Mouse (Mus musculus): ENCODE data around the gene Paxx. TPM values are rescaled to one million over a fixed set of nuclear protein-coding genes. Genes with fewer than 3 reads are reported as not detected.
A peak's percentile ranks its signal among the peaks of the same experiment; 100 is the strongest.

Paxx gene
- polyA plus RNA-seq, 1 experiment from 2014 or later, result 109 TPM

DNA sequence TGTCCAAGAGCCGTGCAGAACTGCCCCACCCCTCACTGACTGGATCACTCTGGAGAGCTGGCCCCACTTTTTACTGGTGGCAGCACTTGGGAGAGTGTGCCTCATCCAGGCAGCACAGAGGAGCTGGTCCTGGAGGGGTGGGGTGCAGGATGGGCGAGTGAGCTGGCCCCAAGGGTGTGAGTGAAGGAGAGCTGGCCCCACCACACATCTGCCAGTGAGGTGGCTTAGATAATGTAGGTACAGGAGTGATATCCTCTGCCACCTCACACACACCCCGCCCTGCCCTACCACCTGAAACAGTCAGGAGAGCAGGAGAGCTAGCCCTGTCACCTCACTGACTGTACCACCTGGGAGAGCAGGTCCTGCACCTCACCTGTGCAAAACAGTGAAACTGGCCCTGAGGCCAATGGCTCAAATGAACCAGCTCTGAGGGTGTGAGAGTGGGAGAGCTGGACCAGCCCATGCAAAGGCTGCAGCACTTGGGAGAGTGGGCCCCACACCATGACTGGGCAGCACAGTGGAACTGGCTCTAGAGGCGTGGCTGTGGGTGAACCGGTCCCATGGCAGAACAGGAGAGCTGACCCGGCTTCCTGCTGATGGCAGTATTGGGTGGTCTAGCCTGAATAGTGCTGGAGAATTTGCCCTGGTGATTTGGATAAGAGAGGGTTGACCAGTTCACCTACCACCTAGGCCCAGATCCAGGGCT, 27.2 kb upstream of the Paxx start:
- no peaks in the 10 kb centered on the region for H3K4me1 ChIP-seq (replicated peaks; ENCODE audit: control insufficient read depth, insufficient read depth, low read length)
- DNase-seq (ENCODE audit: low spot score) (no peak), ATAC-seq (ENCODE audit: low FRiP score) (no peak)
- no peak overlapping the region for H3K9ac ChIP-seq
- no peaks in the 10 kb centered on the region for H3K36me3 ChIP-seq (replicated peaks; ENCODE audit: control insufficient read depth, insufficient read depth)
- H3K27ac ChIP-seq, result no peak overlapping the region
- no peak overlapping the region for H3K4me2 ChIP-seq (replicated peaks)
- no peaks in the 10 kb centered on the region for H3K9me3 ChIP-seq (ENCODE audit: control insufficient read depth, low read length)
- WGBS, result 81% methylated on average over 6 of the region's 6 CpGs
- H3K4me3 ChIP-seq (replicated peaks; ENCODE audit: low read length), result no peak overlapping the region
- H3K27me3 ChIP-seq (ENCODE audit: control insufficient read depth, insufficient read depth, low read length), result no peaks in the 10 kb centered on the region

DNA sequence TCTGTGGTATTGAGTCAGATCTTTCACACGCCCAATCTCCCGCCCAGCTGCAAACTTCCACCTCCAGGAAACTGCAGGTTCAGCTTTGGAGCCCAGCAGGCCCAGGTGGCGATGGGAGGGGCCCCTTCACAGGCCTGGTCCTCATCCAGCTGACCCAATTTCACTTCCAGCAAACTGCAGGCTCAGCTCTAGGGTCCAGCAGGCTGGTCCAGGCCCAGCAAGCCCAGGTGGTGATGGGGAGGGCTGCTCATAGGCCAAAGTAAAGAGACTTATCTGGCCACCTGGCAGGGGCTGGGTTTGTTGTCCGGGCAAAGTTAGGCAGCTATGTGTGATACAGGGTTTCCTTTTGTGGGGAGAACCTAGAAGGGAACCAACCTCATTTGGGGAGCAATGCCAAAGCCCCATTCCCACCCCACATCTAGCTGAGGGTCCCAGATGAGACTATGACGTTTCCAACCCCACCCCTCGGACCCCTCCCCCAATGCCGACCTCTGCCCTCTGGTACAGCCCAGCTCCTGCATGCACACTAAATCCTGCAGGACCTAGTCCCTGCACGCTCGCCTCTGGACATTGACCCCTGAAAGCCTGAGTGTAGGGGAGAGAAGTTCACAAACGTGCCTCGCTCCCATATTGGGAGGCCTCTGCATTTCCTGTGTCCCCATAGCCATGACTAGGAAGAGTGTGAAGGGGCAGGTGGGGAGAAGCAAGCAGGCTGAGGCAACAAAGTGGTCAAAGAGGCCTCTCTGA, 24.2 kb upstream of the Paxx start:
- WGBS, result 70% methylated on average over 11 of the region's 11 CpGs
- Histone ChIP-seq H3K27me3 (ENCODE audit: control insufficient read depth, insufficient read depth, low read length) (no peaks in the 10 kb centered on the region), H3K4me2 (replicated peaks) (no peak overlapping the region), H3K4me3 (replicated peaks; ENCODE audit: low read length) (no peak overlapping the region), H3K27ac (no peak overlapping the region), H3K9ac (no peak overlapping the region), H3K36me3 (replicated peaks; ENCODE audit: control insufficient read depth, insufficient read depth) (no peaks in the 10 kb centered on the region), H3K9me3 (ENCODE audit: control insufficient read depth, low read length) (no peaks in the 10 kb centered on the region), H3K4me1 (replicated peaks; ENCODE audit: control insufficient read depth, insufficient read depth, low read length) (no peaks in the 10 kb centered on the region)
- DNase-seq (ENCODE audit: low spot score), result no peak
- no peak for ATAC-seq (ENCODE audit: low FRiP score)

DNA sequence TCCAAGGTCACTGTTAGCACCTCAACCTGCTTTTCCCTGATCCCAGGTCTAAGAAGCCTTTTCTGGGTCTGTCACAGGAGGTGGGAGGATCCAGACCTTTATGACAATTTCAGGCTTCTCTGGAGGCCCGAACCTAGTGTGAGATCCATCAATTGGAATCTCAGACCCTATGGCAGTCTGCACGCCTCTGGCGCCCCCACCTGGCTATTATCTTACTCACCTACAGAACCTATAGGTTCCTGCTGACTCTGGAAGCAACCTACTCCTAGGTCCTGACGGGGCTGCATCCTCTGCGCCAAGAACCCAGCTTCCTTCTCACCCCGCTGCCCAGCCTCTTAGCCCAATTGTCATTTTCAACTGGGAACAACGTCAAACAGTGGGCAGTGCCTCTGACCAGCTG, 22.1 kb upstream of the Paxx start:
- ATAC-seq (ENCODE audit: low FRiP score) (no peak), DNase-seq (ENCODE audit: low spot score) (no peak)
- no peaks in the 10 kb centered on the region for H3K27me3 ChIP-seq (ENCODE audit: control insufficient read depth, insufficient read depth, low read length)
- no peaks in the 10 kb centered on the region for H3K4me1 ChIP-seq (replicated peaks; ENCODE audit: control insufficient read depth, insufficient read depth, low read length)
- H3K27ac ChIP-seq, result no peak overlapping the region
- WGBS, result 22% methylated on average over 7 of the region's 7 CpGs
- H3K36me3 ChIP-seq (replicated peaks; ENCODE audit: control insufficient read depth, insufficient read depth), result no peaks in the 10 kb centered on the region
- no peak overlapping the region for H3K9ac ChIP-seq
- no peaks in the 10 kb centered on the region for H3K9me3 ChIP-seq (ENCODE audit: control insufficient read depth, low read length)
- H3K4me3 ChIP-seq (replicated peaks; ENCODE audit: low read length), result no peak overlapping the region
- no peak overlapping the region for H3K4me2 ChIP-seq (replicated peaks)

DNA sequence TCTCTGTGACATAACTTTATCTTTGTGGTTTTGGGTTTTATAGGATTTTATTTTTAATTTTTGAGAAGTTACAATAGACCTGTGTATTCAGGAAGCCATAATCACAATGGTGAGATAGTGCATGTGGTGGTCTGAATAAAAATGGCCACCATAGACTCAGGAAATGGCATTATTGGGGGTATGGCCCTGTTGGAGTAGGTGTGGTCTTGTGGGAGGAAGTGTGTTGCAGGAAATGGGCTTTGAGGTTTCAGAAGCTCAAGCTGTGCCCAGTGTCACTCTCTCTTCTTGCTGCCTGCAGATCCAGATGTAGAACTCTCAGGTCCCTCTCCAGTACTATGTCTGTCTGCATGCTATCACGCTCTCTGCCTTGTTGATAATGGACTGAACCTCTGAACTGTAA, 19.6 kb upstream of the Paxx start:
- Histone ChIP-seq H3K4me1 (replicated peaks; ENCODE audit: control insufficient read depth, insufficient read depth, low read length) (no peaks in the 10 kb centered on the region), H3K9ac (no peak overlapping the region), H3K4me3 (replicated peaks; ENCODE audit: low read length) (no peak overlapping the region), H3K27ac (no peak overlapping the region), H3K4me2 (replicated peaks) (no peak overlapping the region), H3K27me3 (ENCODE audit: control insufficient read depth, insufficient read depth, low read length) (no peaks in the 10 kb centered on the region), H3K36me3 (replicated peaks; ENCODE audit: control insufficient read depth, insufficient read depth) (no peaks in the 10 kb centered on the region), H3K9me3 (ENCODE audit: control insufficient read depth, low read length) (no peaks in the 10 kb centered on the region)
- DNase-seq (ENCODE audit: low spot score), result no peak
- WGBS, result 100% methylated on average over 1 of the region's 1 CpGs
- no peak for ATAC-seq (ENCODE audit: low FRiP score)

DNA sequence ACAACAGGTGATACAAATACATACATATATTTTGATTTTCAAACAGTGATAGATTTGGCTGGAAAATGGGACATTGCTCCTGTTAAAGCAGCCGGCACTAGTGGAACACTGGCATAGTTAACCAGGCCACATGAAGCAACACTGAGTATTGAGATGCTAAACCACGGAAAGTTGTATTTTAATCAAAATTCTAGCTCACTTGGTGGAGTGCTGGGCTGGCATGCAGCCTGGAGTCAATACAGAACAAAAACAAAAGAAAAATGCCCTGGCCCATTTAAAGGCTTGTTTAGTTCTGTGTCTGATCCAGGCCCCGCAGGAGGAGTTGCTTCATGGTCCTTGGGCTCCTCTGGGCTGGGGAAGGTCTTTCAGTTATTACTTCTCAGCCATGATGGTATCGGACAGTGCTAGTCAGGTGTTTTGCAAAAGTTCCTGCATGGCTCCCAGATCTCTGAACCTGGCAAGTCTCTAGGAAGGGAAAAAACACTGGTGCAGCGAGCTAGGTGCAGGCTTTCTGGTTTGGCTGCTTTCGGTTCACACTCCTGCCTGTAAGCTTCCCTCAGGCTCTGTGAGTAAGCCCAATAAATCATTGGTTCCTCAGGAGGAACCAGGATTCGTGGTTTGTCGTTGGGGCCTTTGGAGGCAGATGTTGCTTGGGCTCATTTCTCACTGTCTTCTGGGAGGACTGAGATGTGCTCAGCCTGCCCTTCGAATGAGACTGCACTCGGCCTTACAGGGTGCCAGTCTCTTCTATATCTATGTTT, 18.8 kb upstream of the Paxx start:
- ATAC-seq (ENCODE audit: low FRiP score) (no peak), DNase-seq (ENCODE audit: low spot score) (no peak)
- WGBS, result 76% methylated on average over 10 of the region's 10 CpGs
- no peak overlapping the region for H3K27ac ChIP-seq
- no peaks in the 10 kb centered on the region for H3K4me1 ChIP-seq (replicated peaks; ENCODE audit: control insufficient read depth, insufficient read depth, low read length)
- H3K9ac ChIP-seq, result no peak overlapping the region
- H3K9me3 ChIP-seq (ENCODE audit: control insufficient read depth, low read length), result no peaks in the 10 kb centered on the region
- no peaks in the 10 kb centered on the region for H3K27me3 ChIP-seq (ENCODE audit: control insufficient read depth, insufficient read depth, low read length)
- H3K36me3 ChIP-seq (replicated peaks; ENCODE audit: control insufficient read depth, insufficient read depth), result no peaks in the 10 kb centered on the region
- no peak overlapping the region for H3K4me3 ChIP-seq (replicated peaks; ENCODE audit: low read length)
- H3K4me2 ChIP-seq (replicated peaks), result no peak overlapping the region

DNA sequence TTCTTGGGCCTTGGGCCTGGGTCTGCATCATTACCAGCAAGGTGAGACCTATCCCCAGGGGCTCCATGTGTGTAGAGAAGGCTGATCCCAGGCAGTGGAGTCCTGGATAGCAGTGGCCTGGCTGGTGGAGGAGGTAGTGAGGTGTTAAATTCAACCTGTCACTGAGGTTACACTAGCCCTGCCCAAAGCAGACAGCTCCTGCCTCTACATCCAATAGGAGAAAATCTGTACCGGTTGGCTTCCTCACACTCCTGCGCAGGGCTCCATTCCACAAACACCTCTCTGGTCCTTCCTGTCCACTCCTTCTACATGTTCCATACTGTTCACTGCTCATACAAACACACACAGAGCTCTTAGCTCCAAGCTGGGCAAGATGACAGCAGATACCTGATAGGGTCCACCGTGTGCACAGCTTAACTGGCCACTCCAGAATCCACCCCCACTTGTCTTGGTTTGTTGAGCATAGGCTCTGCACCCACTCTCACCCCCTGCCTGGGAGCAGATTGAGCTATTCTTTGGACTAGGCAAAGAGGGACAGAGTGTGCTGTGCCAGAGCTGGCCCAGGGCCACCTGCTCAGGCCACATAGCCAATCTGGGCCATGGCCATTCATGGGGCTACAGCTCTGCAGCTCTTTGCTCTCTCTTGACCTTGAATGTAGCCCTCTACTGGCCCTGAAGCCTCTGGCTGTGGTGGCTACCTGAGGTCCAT, 17.2 kb upstream of the Paxx start:
- no peaks in the 10 kb centered on the region for H3K9me3 ChIP-seq (ENCODE audit: control insufficient read depth, low read length)
- ATAC-seq (ENCODE audit: low FRiP score) (no peak), DNase-seq (ENCODE audit: low spot score) (no peak)
- H3K4me2 ChIP-seq (replicated peaks), result no peak overlapping the region
- no peak overlapping the region for H3K27ac ChIP-seq
- 96% methylated on average over 3 of the region's 3 CpGs for WGBS
- H3K4me3 ChIP-seq (replicated peaks; ENCODE audit: low read length), result no peak overlapping the region
- no peaks in the 10 kb centered on the region for H3K4me1 ChIP-seq (replicated peaks; ENCODE audit: control insufficient read depth, insufficient read depth, low read length)
- no peak overlapping the region for H3K9ac ChIP-seq
- H3K36me3 ChIP-seq (replicated peaks; ENCODE audit: control insufficient read depth, insufficient read depth), result no peaks in the 10 kb centered on the region
- no peaks in the 10 kb centered on the region for H3K27me3 ChIP-seq (ENCODE audit: control insufficient read depth, insufficient read depth, low read length)

DNA sequence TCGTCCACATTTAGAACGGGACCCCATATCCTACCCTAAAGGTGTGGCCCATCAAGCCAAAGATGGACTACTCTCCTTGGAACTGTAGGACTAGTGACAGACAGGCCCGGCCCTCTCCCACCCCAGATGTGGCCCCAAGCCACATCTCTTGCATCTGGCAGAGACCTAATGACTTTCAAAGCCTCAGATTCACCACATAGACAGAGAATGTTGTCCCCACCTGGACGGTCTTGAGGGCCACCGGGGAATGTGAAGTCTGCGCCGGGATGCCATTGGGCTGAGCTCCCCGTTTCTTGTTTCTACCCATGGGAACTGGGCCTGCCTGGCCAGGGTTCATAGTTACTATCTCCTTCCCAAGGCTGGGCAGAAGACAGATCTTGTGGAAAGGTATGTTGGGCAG, 16.6 kb upstream of the Paxx start:
- Histone ChIP-seq H3K4me3 (replicated peaks; ENCODE audit: low read length) (no peak overlapping the region), H3K27me3 (ENCODE audit: control insufficient read depth, insufficient read depth, low read length) (no peaks in the 10 kb centered on the region), H3K9ac (no peak overlapping the region), H3K36me3 (replicated peaks; ENCODE audit: control insufficient read depth, insufficient read depth) (no peaks in the 10 kb centered on the region), H3K4me1 (replicated peaks; ENCODE audit: control insufficient read depth, insufficient read depth, low read length) (no peaks in the 10 kb centered on the region), H3K9me3 (ENCODE audit: control insufficient read depth, low read length) (no peaks in the 10 kb centered on the region), H3K27ac (no peak overlapping the region), H3K4me2 (replicated peaks) (no peak overlapping the region)
- ATAC-seq (ENCODE audit: low FRiP score) (no peak), DNase-seq (ENCODE audit: low spot score) (no peak)
- 91% methylated on average over 8 of the region's 8 CpGs for WGBS

DNA sequence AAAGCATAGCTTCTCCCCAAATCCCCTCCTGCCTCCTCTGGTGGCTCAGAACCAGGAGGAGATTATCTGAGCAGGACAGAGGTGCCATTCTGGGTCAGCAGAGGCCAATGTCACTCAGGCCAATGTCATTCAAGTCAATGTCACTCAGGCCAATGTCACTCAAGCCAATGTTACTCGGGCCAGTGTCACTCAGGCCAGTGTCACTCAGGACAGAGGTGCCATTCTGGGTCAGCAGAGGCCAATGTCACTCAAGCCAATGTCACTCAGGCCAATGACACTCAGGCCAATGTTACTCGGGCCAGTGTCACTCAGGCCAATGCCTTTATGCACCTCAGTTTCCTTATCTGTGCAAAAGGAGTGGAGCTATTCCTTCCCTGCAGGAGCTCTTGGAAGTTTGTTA, 11.7 kb upstream of the Paxx start:
- 89% methylated on average over 2 of the region's 2 CpGs for WGBS

DNA sequence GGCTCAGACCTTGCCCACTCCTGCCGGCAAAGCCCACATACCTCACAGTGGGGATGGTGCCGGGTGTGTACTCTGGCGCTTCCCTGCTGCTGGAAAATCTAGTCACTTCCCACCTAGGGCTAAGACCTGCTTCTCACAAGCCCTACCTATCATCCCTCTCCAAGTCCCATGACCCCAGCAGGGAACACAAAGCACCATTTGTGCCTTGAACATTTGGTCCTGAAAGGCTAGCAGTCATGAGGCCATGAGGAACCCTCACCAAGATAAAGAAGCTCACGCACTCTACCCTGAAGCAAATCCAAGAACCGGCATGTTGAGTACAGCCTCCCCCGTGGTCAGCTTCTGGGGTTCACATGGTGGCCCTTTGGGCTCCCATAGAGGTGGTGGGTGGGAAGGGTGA, 9.1 kb upstream of the Paxx start, which contains the start of gene Ptgds:
Gene Ptgds (minus strand): TSS at position 78 of the 400 bp plus-strand sequence.
- H3K4me1 ChIP-seq (replicated peaks; ENCODE audit: control insufficient read depth, insufficient read depth, low read length), result peaks cover 5% of the 10 kb centered on the region; the same call in 1 of the 2 replicates
- no peak for DNase-seq (ENCODE audit: low spot score)
- no peaks in the 10 kb centered on the region for H3K36me3 ChIP-seq (replicated peaks; ENCODE audit: control insufficient read depth, insufficient read depth)
- H3K9ac ChIP-seq, result no peak within 1 kb of the TSS
- 65% methylated on average over 6 of the region's 6 CpGs for WGBS
- peak within 1 kb of the TSS; percentile 59 for H3K27ac ChIP-seq
- no peak within 1 kb of the TSS for H3K4me3 ChIP-seq (replicated peaks; ENCODE audit: low read length)
- ATAC-seq (ENCODE audit: low FRiP score), result no peak
- H3K9me3 ChIP-seq (ENCODE audit: control insufficient read depth, low read length), result no peaks in the 10 kb centered on the region
- H3K27me3 ChIP-seq (ENCODE audit: control insufficient read depth, insufficient read depth, low read length), result no peaks in the 10 kb centered on the region
- H3K4me2 ChIP-seq (replicated peaks), result no peak within 1 kb of the TSS

More for the DNA sequence above, 11.7 kb upstream of the Paxx start:
- no peak overlapping the region for H3K9ac ChIP-seq
- DNase-seq (ENCODE audit: low spot score), result no peak
- no peak for ATAC-seq (ENCODE audit: low FRiP score)
- no peaks in the 10 kb centered on the region for H3K36me3 ChIP-seq (replicated peaks; ENCODE audit: control insufficient read depth, insufficient read depth)
- no peak overlapping the region for H3K27ac ChIP-seq
- no peaks in the 10 kb centered on the region for H3K9me3 ChIP-seq (ENCODE audit: control insufficient read depth, low read length)
- no peak overlapping the region for H3K4me3 ChIP-seq (replicated peaks; ENCODE audit: low read length)
- peaks cover 5% of the 10 kb centered on the region; the same call in 1 of the 2 replicates for H3K4me1 ChIP-seq (replicated peaks; ENCODE audit: control insufficient read depth, insufficient read depth, low read length)
- no peak overlapping the region for H3K4me2 ChIP-seq (replicated peaks)
- no peaks in the 10 kb centered on the region for H3K27me3 ChIP-seq (ENCODE audit: control insufficient read depth, insufficient read depth, low read length)
